Mouse (Mus musculus): Measurements from ENCODE around the gene Patl1. TPM values are rescaled to one million over a fixed set of nuclear protein-coding genes. Genes with fewer than 3 reads are reported as not detected.
A peak's percentile ranks its signal among the peaks of the same experiment; 100 is the strongest.
"Not testable (repeated sequence)": the region's sequence is repeated elsewhere in the genome, so short reads cannot be mapped to it uniquely, and the experiment has no call there.

Gene Patl1
- total and polyA plus RNA-seq, 2 experiments from 2014 or later: 11.9 to 13.4 TPM

- Histone ChIP-seq H3K9me3 (ENCODE audit: low read length) (no peaks in the 10 kb centered on the region), H3K9ac (replicated peaks; ENCODE audit: low read length, poor library complexity, severe bottlenecking) (peak overlapping the region; percentile 79), H3K4me3 (ENCODE audit: low read depth, low read length) (peak overlapping the region; percentile 77), H3K36me3 (ENCODE audit: insufficient read depth, low read length) (no peaks in the 10 kb centered on the region), H3K4me1 (ENCODE audit: insufficient read depth, low read length) (no peaks in the 10 kb centered on the region; the same call in 1 of the 2 replicates), H3K27ac (ENCODE audit: low read depth, low read length) (peak overlapping the region; percentile 90), H3K27me3 (ENCODE audit: insufficient read depth, low read length) (no peaks in the 10 kb centered on the region), H3K4me2 (ENCODE audit: low read depth, low read length, poor library complexity, severe bottlenecking) (peak overlapping the region; percentile 75)
- ATAC-seq (ENCODE audit: low FRiP score) (peak; percentile 53), DNase-seq (ENCODE audit: low spot score) (peak; percentile 17)
- no peak for TF ChIP-seq CTCF (IDR thresholded peaks at IDR 0.05)
- 3% methylated on average over 17 of the region's 17 CpGs for whole genome bisulfite sequencing
Observed at GRCm38 (mm10) chr19:11911603-11912002, 596 bp upstream of the Patl1 start.

- ATAC-seq (ENCODE audit: low FRiP score) (peak; percentile 47; the same call in 1 of the 2 replicates), DNase-seq (ENCODE audit: low spot score) (peak; percentile 40)
- Histone ChIP-seq H3K9me3 (ENCODE audit: low read length) (no peaks in the 10 kb centered on the region), H3K27me3 (ENCODE audit: insufficient read depth, low read length) (no peaks in the 10 kb centered on the region), H3K4me3 (ENCODE audit: low read depth, low read length) (peak overlapping the region; percentile 77), H3K27ac (ENCODE audit: low read depth, low read length) (peak overlapping the region; percentile 90), H3K36me3 (ENCODE audit: insufficient read depth, low read length) (peaks cover 3% of the 10 kb centered on the region; the same call in 1 of the 2 replicates), H3K4me1 (ENCODE audit: insufficient read depth, low read length) (no peaks in the 10 kb centered on the region; the same call in 1 of the 2 replicates), H3K9ac (replicated peaks; ENCODE audit: low read length, poor library complexity, severe bottlenecking) (peak overlapping the region; percentile 79), H3K4me2 (ENCODE audit: low read depth, low read length, poor library complexity, severe bottlenecking) (peak overlapping the region; percentile 80)
- WGBS: under 1% methylated on average over 31 of the region's 54 CpGs
- no peak for TF ChIP-seq CTCF (IDR thresholded peaks at IDR 0.05)
Observed at GRCm38 (mm10) chr19:11912533-11913121, 428 bp downstream of the Patl1 start.

- Histone ChIP-seq H3K9me3 (ENCODE audit: low read length) (no peaks in the 10 kb centered on the region), H3K4me2 (ENCODE audit: low read depth, low read length, poor library complexity, severe bottlenecking) (no peak overlapping the region), H3K27me3 (ENCODE audit: insufficient read depth, low read length) (no peaks in the 10 kb centered on the region), H3K27ac (ENCODE audit: low read depth, low read length) (no peak overlapping the region), H3K9ac (replicated peaks; ENCODE audit: low read length, poor library complexity, severe bottlenecking) (no peak overlapping the region), H3K4me1 (ENCODE audit: insufficient read depth, low read length) (no peaks in the 10 kb centered on the region; the same call in 1 of the 2 replicates), H3K36me3 (ENCODE audit: insufficient read depth, low read length) (peaks cover 12% of the 10 kb centered on the region), H3K4me3 (ENCODE audit: low read depth, low read length) (no peak overlapping the region)
- DNase-seq (ENCODE audit: low spot score) (peak; percentile 84), ATAC-seq (ENCODE audit: low FRiP score) (no peak)
- WGBS: 25% methylated on average over 2 of the region's 2 CpGs
- no peak for TF ChIP-seq CTCF (IDR thresholded peaks at IDR 0.05)
Observed at GRCm38 (mm10) chr19:11915804-11916203, 3.6 kb downstream of the Patl1 start.

- ATAC-seq (ENCODE audit: low FRiP score) (no peak), DNase-seq (ENCODE audit: low spot score) (no peak)
- Histone ChIP-seq H3K27me3 (ENCODE audit: insufficient read depth, low read length) (no peaks in the 10 kb centered on the region), H3K27ac (ENCODE audit: low read depth, low read length) (no peak overlapping the region), H3K9me3 (ENCODE audit: low read length) (no peaks in the 10 kb centered on the region), H3K4me3 (ENCODE audit: low read depth, low read length) (no peak overlapping the region), H3K9ac (replicated peaks; ENCODE audit: low read length, poor library complexity, severe bottlenecking) (no peak overlapping the region), H3K36me3 (ENCODE audit: insufficient read depth, low read length) (peaks cover 51% of the 10 kb centered on the region), H3K4me2 (ENCODE audit: low read depth, low read length, poor library complexity, severe bottlenecking) (no peak overlapping the region), H3K4me1 (ENCODE audit: insufficient read depth, low read length) (no peaks in the 10 kb centered on the region)
- 97% methylated on average over 1 of the region's 1 CpGs for WGBS
- no peak for TF ChIP-seq CTCF (IDR thresholded peaks at IDR 0.05)
Observed at GRCm38 (mm10) chr19:11922068-11922467, 9.9 kb downstream of the Patl1 start.

- ATAC-seq (ENCODE audit: low FRiP score); H3K4me3 ChIP-seq (ENCODE audit: low read depth, low read length); H3K27ac ChIP-seq (ENCODE audit: low read depth, low read length); H3K4me1 ChIP-seq (ENCODE audit: insufficient read depth, low read length); H3K4me2 ChIP-seq (ENCODE audit: low read depth, low read length, poor library complexity, severe bottlenecking); DNase-seq (ENCODE audit: low spot score); H3K9ac ChIP-seq (replicated peaks; ENCODE audit: low read length, poor library complexity, severe bottlenecking); H3K27me3 ChIP-seq (ENCODE audit: insufficient read depth, low read length); H3K9me3 ChIP-seq (ENCODE audit: low read length): not testable (repeated sequence)
- 100% methylated on average over 2 of the region's 2 CpGs for WGBS
- peaks cover 48% of the 10 kb centered on the region for H3K36me3 ChIP-seq (ENCODE audit: insufficient read depth, low read length)
Observed at GRCm38 (mm10) chr19:11922515-11922914, 10.3 kb downstream of the Patl1 start.

- H3K4me1 ChIP-seq (ENCODE audit: insufficient read depth, low read length): no peaks in the 10 kb centered on the region
- H3K4me3 ChIP-seq (ENCODE audit: low read depth, low read length): no peak overlapping the region
- no peak overlapping the region for H3K27ac ChIP-seq (ENCODE audit: low read depth, low read length)
- H3K9ac ChIP-seq (replicated peaks; ENCODE audit: low read length, poor library complexity, severe bottlenecking): no peak overlapping the region
- no peaks in the 10 kb centered on the region for H3K9me3 ChIP-seq (ENCODE audit: low read length)
- peaks cover 52% of the 10 kb centered on the region; the same call in 1 of the 2 replicates for H3K36me3 ChIP-seq (ENCODE audit: insufficient read depth, low read length)
- WGBS: 97% methylated on average over 2 of the region's 2 CpGs
- DNase-seq (ENCODE audit: low spot score): no peak
- TF ChIP-seq CTCF (IDR thresholded peaks at IDR 0.05): no peak
- no peaks in the 10 kb centered on the region for H3K27me3 ChIP-seq (ENCODE audit: insufficient read depth, low read length)
- no peak for ATAC-seq (ENCODE audit: low FRiP score)
- no peak overlapping the region for H3K4me2 ChIP-seq (ENCODE audit: low read depth, low read length, poor library complexity, severe bottlenecking)
Observed at GRCm38 (mm10) chr19:11926380-11926779, 14.2 kb downstream of the Patl1 start.
